Mouse (Mus musculus) forebrain, postnatal 0 days (tissue): ENCODE measurements around the gene Tbx3. TPM values are rescaled to one million over a fixed set of nuclear protein-coding genes. Genes with fewer than 3 reads are reported as not detected.
A peak's percentile ranks its signal among the peaks of the same experiment; 100 is the strongest.

Source experiments
- ATAC-seq: fragments of 200-750 bp; cut with Nextera tagmentation; 2 replicates; pipeline ENCODE4 v1.8.0; 2017; ENCODE audit warnings: mild to moderate bottlenecking, moderate library complexity
- DNase-seq: peaks from one replicate; pipeline ENCODE4 v3.0.0-alpha.2; 2015
- H3K27ac ChIP-seq: fragments of 300-500 bp; sonication (generic); 2 replicates; pipeline ENCODE4 v1.5.1; 2014; ENCODE audit warnings: low read depth, mild to moderate bottlenecking, antibody characterized with exemption, low read length, moderate library complexity, mixed read lengths
- H3K27me3 ChIP-seq: fragments of 300-500 bp; sonication (generic); 2 replicates; pipeline ENCODE4 v1.6.1; 2014; ENCODE audit warnings: mild to moderate bottlenecking, low read length, mixed read lengths; ENCODE audit not compliant: insufficient read depth
- H3K36me3 ChIP-seq: fragments of 300-500 bp; sonication (generic); 2 replicates; pipeline ENCODE4 v1.6.1; 2014; ENCODE audit warnings: mild to moderate bottlenecking, moderate library complexity; ENCODE audit not compliant: insufficient read depth
- H3K4me1 ChIP-seq: fragments of 300-500 bp; sonication (generic); 2 replicates; pipeline ENCODE4 v1.6.1; 2014; ENCODE audit warnings: antibody characterized with exemption; ENCODE audit not compliant: insufficient read depth
- H3K4me2 ChIP-seq: fragments of 300-500 bp; sonication (generic); 2 replicates; pipeline ENCODE4 v1.6.1; 2014; ENCODE audit warnings: low read depth, mild to moderate bottlenecking, moderate library complexity
- H3K4me3 ChIP-seq: fragments of 300-500 bp; sonication (generic); 2 replicates; pipeline ENCODE4 v1.5.1; 2014; ENCODE audit warnings: low read depth, low read length, mixed read lengths
- H3K9ac ChIP-seq: fragments of 300-500 bp; sonication (generic); 2 replicates; pipeline ENCODE4 v1.6.1; 2014; ENCODE audit warnings: mild to moderate bottlenecking
- H3K9me3 ChIP-seq: fragments of 300-500 bp; sonication (generic); 2 replicates; pipeline ENCODE4 v1.6.1; 2016; ENCODE audit warnings: low read length
- CTCF ChIP-seq: sonication (generic); IDR thresholded peaks from 2 replicates; pipeline ENCODE4 v1.5.1; 2016; ENCODE audit warnings: antibody characterized with exemption, control low read depth, low read depth
- WGBS: fragments of 180-500 bp; shearing (Covaris S2); extraction: QIAGEN DNeasy Blood & Tissue Kit; methylation state at CpG from one replicate; pipeline ENCODE4 v1.1.7; 2014; 5-methylcytosine and 5-hydroxymethylcytosine counted together
- polyA plus RNA-seq: library from polyadenylated mRNA; unstranded; fragments of >200 nt; fragmentation: Nextera tagmentation; extraction: Ambion mirVana; gene quantifications from 2 replicates; pipeline ENCODE4 v1.2.1, GENCODE M21; 2015
- total RNA-seq: library from RNA; depleted of rRNA; stranded (reverse); fragments of >200 nt; gene quantifications from 2 replicates; pipeline ENCODE4 v1.2.3, GENCODE M21; 2014

Tbx3 gene
- total and polyA plus RNA-seq, 2 experiments from 2014 or later, result 1.7 to 2.9 TPM

- H3K27me3 ChIP-seq, result peaks cover 90% of the 10 kb centered on the region
- DNase-seq (no peak), ATAC-seq (no peak)
Observed at GRCm38 (mm10) chr5:119683861-119684260, 13.4 kb downstream of the Tbx3 start.

GRCm38 (mm10) chr5:119684701-119685391 is 14.4 kb downstream of the Tbx3 start:
- H3K27me3 ChIP-seq, result peaks cover 92% of the 10 kb centered on the region
- no peaks in the 10 kb centered on the region for H3K36me3 ChIP-seq

More at GRCm38 (mm10) chr5:119683861-119684260, 13.4 kb downstream of the Tbx3 start:
- no peaks in the 10 kb centered on the region for H3K9me3 ChIP-seq
- no peaks in the 10 kb centered on the region for H3K4me1 ChIP-seq
- H3K27ac ChIP-seq, result no peak overlapping the region
- TF ChIP-seq CTCF, result no peak
- H3K9ac ChIP-seq, result no peak overlapping the region
- no peaks in the 10 kb centered on the region for H3K36me3 ChIP-seq
- no peak overlapping the region for H3K4me3 ChIP-seq
- H3K4me2 ChIP-seq, result no peak overlapping the region
- WGBS, result 9% methylated on average over 5 of the region's 5 CpGs

GRCm38 (mm10) chr5:119685446-119686198 is 15.2 kb downstream of the Tbx3 start:
- Histone ChIP-seq H3K4me1 (no peaks in the 10 kb centered on the region), H3K27me3 (peaks cover 92% of the 10 kb centered on the region), H3K4me2 (no peak overlapping the region), H3K4me3 (no peak overlapping the region), H3K9me3 (no peaks in the 10 kb centered on the region), H3K36me3 (no peaks in the 10 kb centered on the region), H3K27ac (no peak overlapping the region), H3K9ac (no peak overlapping the region)
- DNase-seq (no peak), ATAC-seq (no peak)
- TF ChIP-seq CTCF, result no peak
- whole genome bisulfite sequencing, result 2% methylated on average over 22 of the region's 22 CpGs

More at GRCm38 (mm10) chr5:119684701-119685391, 14.4 kb downstream of the Tbx3 start:
- Histone ChIP-seq H3K27ac (no peak overlapping the region), H3K4me1 (no peaks in the 10 kb centered on the region), H3K4me2 (no peak overlapping the region), H3K9ac (no peak overlapping the region), H3K4me3 (no peak overlapping the region), H3K9me3 (no peaks in the 10 kb centered on the region)
- TF ChIP-seq CTCF, result no peak
- 2% methylated on average over 15 of the region's 15 CpGs for WGBS
- DNase-seq (peak; percentile 79), ATAC-seq (no peak)

- no peak overlapping the region for H3K4me2 ChIP-seq
- WGBS, result under 1% methylated on average over 30 of the region's 30 CpGs
- DNase-seq, result no peak
- no peaks in the 10 kb centered on the region for H3K36me3 ChIP-seq
- H3K27ac ChIP-seq, result no peak overlapping the region
- H3K4me1 ChIP-seq, result no peaks in the 10 kb centered on the region
- H3K9me3 ChIP-seq, result no peaks in the 10 kb centered on the region
- no peak for ATAC-seq
- H3K27me3 ChIP-seq, result peaks cover 89% of the 10 kb centered on the region
- no peak overlapping the region for H3K9ac ChIP-seq
- peak; percentile 46 for TF ChIP-seq CTCF
- H3K4me3 ChIP-seq, result no peak overlapping the region
Observed at GRCm38 (mm10) chr5:119686199-119686964, 15.9 kb downstream of the Tbx3 start.

GRCm38 (mm10) chr5:119687005-119687855 is 16.8 kb downstream of the Tbx3 start:
- Histone ChIP-seq H3K27ac (no peak overlapping the region), H3K9ac (no peak overlapping the region), H3K9me3 (no peaks in the 10 kb centered on the region), H3K27me3 (peaks cover 89% of the 10 kb centered on the region), H3K36me3 (no peaks in the 10 kb centered on the region), H3K4me2 (no peak overlapping the region), H3K4me1 (no peaks in the 10 kb centered on the region), H3K4me3 (no peak overlapping the region)
- no peak for TF ChIP-seq CTCF
- DNase-seq (no peak), ATAC-seq (no peak)
- WGBS, result 3% methylated on average over 36 of the region's 36 CpGs

GRCm38 (mm10) chr5:119687856-119688206 is 17.4 kb downstream of the Tbx3 start:
- DNase-seq, result no peak
- H3K36me3 ChIP-seq, result no peaks in the 10 kb centered on the region
- H3K4me2 ChIP-seq, result no peak overlapping the region
- no peak for TF ChIP-seq CTCF
- H3K9me3 ChIP-seq, result no peaks in the 10 kb centered on the region
- H3K4me1 ChIP-seq, result no peaks in the 10 kb centered on the region
- WGBS, result 7% methylated on average over 22 of the region's 22 CpGs
- no peak overlapping the region for H3K9ac ChIP-seq
- H3K4me3 ChIP-seq, result no peak overlapping the region
- no peak for ATAC-seq
- H3K27ac ChIP-seq, result no peak overlapping the region
- peaks cover 83% of the 10 kb centered on the region for H3K27me3 ChIP-seq
